Mouse (Mus musculus) telencephalon, adult 2 months (tissue): ENCODE results near the gene Ephb1.

Experiments
- DNase-seq: peaks from one replicate; pipeline ENCODE4 v3.0.0-alpha.2; 2011; ENCODE audit warnings: low read depth, low spot score

Gene Ephb1

GRCm38 (mm10) chr9:102180486-102180885, 174.0 kb downstream of the Ephb1 start:
- DNase-seq = no peak

- no peak for DNase-seq
Observed at GRCm38 (mm10) chr9:102180070-102180469, 174.4 kb downstream of the Ephb1 start.

- DNase-seq = no peak
Observed at GRCm38 (mm10) chr9:102169706-102170105, 184.8 kb downstream of the Ephb1 start.

- DNase-seq = no peak
Observed at GRCm38 (mm10) chr9:102155876-102156275, 198.6 kb downstream of the Ephb1 start.

GRCm38 (mm10) chr9:102139181-102139580, 215.3 kb downstream of the Ephb1 start:
- DNase-seq = no peak

GRCm38 (mm10) chr9:102138671-102139070, 215.8 kb downstream of the Ephb1 start:
- DNase-seq = peak; percentile 86

GRCm38 (mm10) chr9:102138187-102138586, 216.3 kb downstream of the Ephb1 start:
- DNase-seq = no peak

GRCm38 (mm10) chr9:102130506-102130905, 224.0 kb downstream of the Ephb1 start:
- DNase-seq = no peak

GRCm38 (mm10) chr9:102126510-102126909, 228.0 kb downstream of the Ephb1 start:
- no peak for DNase-seq

GRCm38 (mm10) chr9:102122880-102123453, 231.5 kb downstream of the Ephb1 start:
- DNase-seq = no peak

- DNase-seq = no peak
Observed at GRCm38 (mm10) chr9:102119422-102119821, 235.1 kb downstream of the Ephb1 start.

- no peak for DNase-seq
Observed at GRCm38 (mm10) chr9:102115326-102115725, 239.2 kb downstream of the Ephb1 start.

GRCm38 (mm10) chr9:102111471-102111870, 243.0 kb downstream of the Ephb1 start:
- no peak for DNase-seq

- DNase-seq = no peak
Observed at GRCm38 (mm10) chr9:102107978-102108377, 246.5 kb downstream of the Ephb1 start.

GRCm38 (mm10) chr9:102107213-102107612, 247.3 kb downstream of the Ephb1 start:
- DNase-seq = no peak

- DNase-seq = no peak
Observed at GRCm38 (mm10) chr9:102096825-102097224, 257.7 kb downstream of the Ephb1 start.

- DNase-seq = no peak
Observed at GRCm38 (mm10) chr9:102088598-102088997, 265.9 kb downstream of the Ephb1 start.

GRCm38 (mm10) chr9:102086053-102086706, 268.3 kb downstream of the Ephb1 start:
- DNase-seq = no peak

GRCm38 (mm10) chr9:102085477-102085876, 269.0 kb downstream of the Ephb1 start:
- DNase-seq = no peak

GRCm38 (mm10) chr9:102080934-102081333, 273.6 kb downstream of the Ephb1 start:
- no peak for DNase-seq

- no peak for DNase-seq
Observed at GRCm38 (mm10) chr9:102079151-102079550, 275.3 kb downstream of the Ephb1 start.

- DNase-seq = no peak
Observed at GRCm38 (mm10) chr9:102078238-102078637, 276.3 kb downstream of the Ephb1 start.

GRCm38 (mm10) chr9:102075539-102075938, 279.0 kb downstream of the Ephb1 start:
- DNase-seq = no peak

- DNase-seq = no peak
Observed at GRCm38 (mm10) chr9:102073404-102073803, 281.1 kb downstream of the Ephb1 start.
